Mouse (Mus musculus): ENCODE results near the gene Ipo9.

- no peak for TF ChIP-seq CTCF (IDR thresholded peaks at IDR 0.05; ENCODE audit: extremely low read depth, insufficient read depth, low read length)
- no peak for TF ChIP-seq POLR2A (IDR thresholded peaks at IDR 0.05; ENCODE audit: extremely low read depth, insufficient read depth, low read length)
These were observed 63.3 kb downstream of the Ipo9 start for GRCm38 (mm10) chr1:135367005-135367404.
